Mouse (Mus musculus) intestine, embryonic 16.5 days (tissue): Measurements from ENCODE around the gene Plpp2. TPM values are rescaled to one million over a fixed set of nuclear protein-coding genes. Genes with fewer than 3 reads are reported as not detected.

ENCODE experiments used
- ATAC-seq: fragments of 200-750 bp; cut with Nextera tagmentation; 2 replicates; pipeline ENCODE4 v1.8.0; 2017; ENCODE audit warnings: moderate TSS enrichment, moderate library complexity
- H3K27ac ChIP-seq: fragments of 300-500 bp; sonication (generic); 2 replicates; pipeline ENCODE4 v1.5.1; 2014; ENCODE audit warnings: mild to moderate bottlenecking, low read length
- H3K27me3 ChIP-seq: fragments of 300-500 bp; sonication (generic); replicated peaks from 2 replicates; pipeline ENCODE4 v1.6.1; 2014; ENCODE audit warnings: low read length, control low read depth, mixed read lengths; ENCODE audit not compliant: control insufficient read depth, insufficient read depth
- H3K36me3 ChIP-seq: fragments of 300-500 bp; sonication (generic); 2 replicates; pipeline ENCODE4 v1.6.1; 2014; ENCODE audit warnings: low read length, control low read depth; ENCODE audit not compliant: control insufficient read depth, insufficient read depth
- H3K4me1 ChIP-seq: fragments of 300-500 bp; sonication (generic); 2 replicates; pipeline ENCODE4 v1.6.1; 2014; ENCODE audit warnings: low read length, control low read depth, mixed read lengths; ENCODE audit not compliant: control insufficient read depth, insufficient read depth
- H3K4me2 ChIP-seq: fragments of 300-500 bp; sonication (generic); 2 replicates; pipeline ENCODE4 v1.6.1; 2014; ENCODE audit warnings: low read depth, low read length, control low read depth
- H3K4me3 ChIP-seq: fragments of 300-500 bp; sonication (generic); 2 replicates; pipeline ENCODE4 v1.5.1; 2014; ENCODE audit warnings: mild to moderate bottlenecking, low read length
- H3K9ac ChIP-seq: fragments of 300-500 bp; sonication (generic); 2 replicates; pipeline ENCODE4 v1.6.1; 2014; ENCODE audit warnings: low read depth, low read length
- H3K9me3 ChIP-seq: fragments of 300-500 bp; sonication (generic); 2 replicates; pipeline ENCODE4 v1.6.1; 2016; ENCODE audit warnings: low read length, control low read depth; ENCODE audit not compliant: control insufficient read depth
- WGBS: fragments of 180-500 bp; shearing (Covaris S2); extraction: QIAGEN DNeasy Blood & Tissue Kit; methylation state at CpG from one replicate; pipeline ENCODE4 v1.1.7; 2014; 5-methylcytosine and 5-hydroxymethylcytosine counted together
- polyA plus RNA-seq: library from polyadenylated mRNA; unstranded; fragments of >200 nt; fragmentation: Nextera tagmentation; extraction: Ambion mirVana; gene quantifications from 2 replicates; pipeline ENCODE4 v1.2.1, GENCODE M21; 2015

Gene Plpp2
- polyA plus RNA-seq, 1 experiment from 2014 or later = 140 TPM

GRCm38 (mm10) chr10:79544631-79545030, 11.0 kb upstream of the Plpp2 start:
- 92% methylated on average over 5 of the region's 5 CpGs for WGBS
- H3K36me3 ChIP-seq = peaks cover 60% of the 10 kb centered on the region

GRCm38 (mm10) chr10:79543884-79544597, 10.4 kb upstream of the Plpp2 start:
- H3K4me1 ChIP-seq = no peaks in the 10 kb centered on the region; the same call in 1 of the 2 replicates
- no peaks in the 10 kb centered on the region for H3K27me3 ChIP-seq
- no peak overlapping the region for H3K27ac ChIP-seq
- H3K36me3 ChIP-seq = peaks cover 54% of the 10 kb centered on the region
- peak; percentile 70 for ATAC-seq
- no peak overlapping the region for H3K9ac ChIP-seq
- H3K4me2 ChIP-seq = no peak overlapping the region
- no peaks in the 10 kb centered on the region for H3K9me3 ChIP-seq
- 74% methylated on average over 9 of the region's 9 CpGs for WGBS
- no peak overlapping the region for H3K4me3 ChIP-seq

More at GRCm38 (mm10) chr10:79544631-79545030, 11.0 kb upstream of the Plpp2 start:
- Histone ChIP-seq H3K9ac (no peak overlapping the region), H3K4me3 (no peak overlapping the region), H3K9me3 (no peaks in the 10 kb centered on the region), H3K27me3 (no peaks in the 10 kb centered on the region), H3K4me1 (no peaks in the 10 kb centered on the region; the same call in 1 of the 2 replicates), H3K4me2 (no peak overlapping the region), H3K27ac (no peak overlapping the region)
- peak; percentile 15; the same call in 1 of the 2 replicates for ATAC-seq

GRCm38 (mm10) chr10:79542171-79542570, 8.6 kb upstream of the Plpp2 start:
- no peak overlapping the region for H3K4me2 ChIP-seq
- H3K9ac ChIP-seq = no peak overlapping the region
- no peak overlapping the region for H3K4me3 ChIP-seq
- H3K4me1 ChIP-seq = no peaks in the 10 kb centered on the region; the same call in 1 of the 2 replicates
- no peak overlapping the region for H3K27ac ChIP-seq
- ATAC-seq = no peak; the same call in 1 of the 2 replicates
- H3K9me3 ChIP-seq = no peaks in the 10 kb centered on the region
- peaks cover 43% of the 10 kb centered on the region for H3K36me3 ChIP-seq
- 97% methylated on average over 11 of the region's 11 CpGs for WGBS
- H3K27me3 ChIP-seq = no peaks in the 10 kb centered on the region

GRCm38 (mm10) chr10:79541522-79541921, 7.9 kb upstream of the Plpp2 start:
- no peak for ATAC-seq
- Histone ChIP-seq H3K4me1 (no peaks in the 10 kb centered on the region; the same call in 1 of the 2 replicates), H3K9me3 (no peaks in the 10 kb centered on the region), H3K9ac (no peak overlapping the region), H3K4me2 (no peak overlapping the region), H3K4me3 (no peak overlapping the region), H3K27ac (no peak overlapping the region), H3K27me3 (no peaks in the 10 kb centered on the region), H3K36me3 (peaks cover 39% of the 10 kb centered on the region)
- WGBS = 92% methylated on average over 15 of the region's 15 CpGs

- no peak for ATAC-seq
- Histone ChIP-seq H3K4me1 (no peaks in the 10 kb centered on the region; the same call in 1 of the 2 replicates), H3K9me3 (no peaks in the 10 kb centered on the region), H3K27ac (no peak overlapping the region), H3K4me3 (no peak overlapping the region), H3K36me3 (peaks cover 36% of the 10 kb centered on the region), H3K4me2 (no peak overlapping the region), H3K27me3 (no peaks in the 10 kb centered on the region), H3K9ac (no peak overlapping the region)
- 93% methylated on average over 11 of the region's 11 CpGs for WGBS
Measured at GRCm38 (mm10) chr10:79540746-79541145, 7.2 kb upstream of the Plpp2 start.

GRCm38 (mm10) chr10:79539701-79540495, 6.3 kb upstream of the Plpp2 start:
- H3K4me1 ChIP-seq = no peaks in the 10 kb centered on the region; the same call in 1 of the 2 replicates
- no peak overlapping the region for H3K9ac ChIP-seq
- no peak overlapping the region for H3K4me2 ChIP-seq
- no peak for ATAC-seq
- H3K27me3 ChIP-seq = no peaks in the 10 kb centered on the region
- WGBS = 90% methylated on average over 16 of the region's 16 CpGs
- H3K36me3 ChIP-seq = peaks cover 29% of the 10 kb centered on the region
- H3K9me3 ChIP-seq = no peaks in the 10 kb centered on the region
- no peak overlapping the region for H3K27ac ChIP-seq
- H3K4me3 ChIP-seq = no peak overlapping the region

- Histone ChIP-seq H3K4me1 (peaks cover 6% of the 10 kb centered on the region), H3K9ac (0 out of 2 replicates have a peak overlapping the region, but pooled peaks have one; percentile 11), H3K36me3 (peaks cover 21% of the 10 kb centered on the region), H3K27me3 (no peaks in the 10 kb centered on the region), H3K4me3 (no peak overlapping the region), H3K9me3 (no peaks in the 10 kb centered on the region), H3K27ac (no peak overlapping the region), H3K4me2 (no peak overlapping the region)
- no peak for ATAC-seq
- WGBS = 55% methylated on average over 4 of the region's 4 CpGs
Measured at GRCm38 (mm10) chr10:79538873-79539272, 5.3 kb upstream of the Plpp2 start.

GRCm38 (mm10) chr10:79538323-79538722, 4.7 kb upstream of the Plpp2 start:
- 86% methylated on average over 3 of the region's 3 CpGs for WGBS
- Histone ChIP-seq H3K9me3 (no peaks in the 10 kb centered on the region), H3K4me1 (peaks cover 9% of the 10 kb centered on the region), H3K4me3 (no peak overlapping the region), H3K36me3 (peaks cover 21% of the 10 kb centered on the region), H3K9ac (no peak overlapping the region), H3K4me2 (no peak overlapping the region), H3K27me3 (no peaks in the 10 kb centered on the region), H3K27ac (no peak overlapping the region)
- no peak for ATAC-seq

GRCm38 (mm10) chr10:79537781-79538180, 4.2 kb upstream of the Plpp2 start:
- Histone ChIP-seq H3K4me1 (peaks cover 9% of the 10 kb centered on the region), H3K9ac (no peak overlapping the region), H3K27ac (no peak overlapping the region), H3K4me3 (no peak overlapping the region), H3K27me3 (no peaks in the 10 kb centered on the region), H3K9me3 (no peaks in the 10 kb centered on the region), H3K36me3 (peaks cover 15% of the 10 kb centered on the region), H3K4me2 (no peak overlapping the region)
- ATAC-seq = no peak
- WGBS = 90% methylated on average over 2 of the region's 2 CpGs
